Mouse (Mus musculus) layer of hippocampus, adult 9-10 months (tissue): ENCODE data around the gene Fbxl17.

Experiments
- DNase-seq: peaks from one replicate; pipeline ENCODE4 v3.0.0; 2022; ENCODE audit warnings: low spot score

The Fbxl17 gene

GRCm38 (mm10) chr17:63279144-63279543 is 220.7 kb downstream of the Fbxl17 start:
- no peak for DNase-seq

- no peak for DNase-seq
Observed at GRCm38 (mm10) chr17:63273353-63273752, 226.5 kb downstream of the Fbxl17 start.

- no peak for DNase-seq
Observed at GRCm38 (mm10) chr17:63272914-63273313, 226.9 kb downstream of the Fbxl17 start.

- DNase-seq, result no peak
Observed at GRCm38 (mm10) chr17:63271000-63271399, 228.8 kb downstream of the Fbxl17 start.

GRCm38 (mm10) chr17:63270513-63270912 is 229.3 kb downstream of the Fbxl17 start:
- no peak for DNase-seq

- no peak for DNase-seq
Observed at GRCm38 (mm10) chr17:63262674-63263073, 237.1 kb downstream of the Fbxl17 start.

- DNase-seq, result no peak
Observed at GRCm38 (mm10) chr17:63261508-63262141, 238.2 kb downstream of the Fbxl17 start.

GRCm38 (mm10) chr17:63259091-63259490 is 240.7 kb downstream of the Fbxl17 start:
- DNase-seq, result no peak

GRCm38 (mm10) chr17:63246144-63246619 is 253.6 kb downstream of the Fbxl17 start:
- no peak for DNase-seq

- DNase-seq, result no peak
Observed at GRCm38 (mm10) chr17:63245472-63245871, 254.3 kb downstream of the Fbxl17 start.

- no peak for DNase-seq
Observed at GRCm38 (mm10) chr17:63242761-63243160, 257.1 kb downstream of the Fbxl17 start.

GRCm38 (mm10) chr17:63240731-63241106 is 259.1 kb downstream of the Fbxl17 start:
- no peak for DNase-seq

- no peak for DNase-seq
Observed at GRCm38 (mm10) chr17:63240021-63240730, 259.6 kb downstream of the Fbxl17 start.

- DNase-seq, result no peak
Observed at GRCm38 (mm10) chr17:63236846-63237245, 263.0 kb downstream of the Fbxl17 start.

- DNase-seq, result no peak
Observed at GRCm38 (mm10) chr17:63236221-63236620, 263.6 kb downstream of the Fbxl17 start.

GRCm38 (mm10) chr17:63235821-63236220 is 264.0 kb downstream of the Fbxl17 start:
- DNase-seq, result no peak

- no peak for DNase-seq
Observed at GRCm38 (mm10) chr17:63229111-63229510, 270.7 kb downstream of the Fbxl17 start.

- no peak for DNase-seq
Observed at GRCm38 (mm10) chr17:63226380-63226779, 273.4 kb downstream of the Fbxl17 start.

- no peak for DNase-seq
Observed at GRCm38 (mm10) chr17:63225959-63226358, 273.9 kb downstream of the Fbxl17 start.

GRCm38 (mm10) chr17:63223675-63224074 is 276.1 kb downstream of the Fbxl17 start:
- DNase-seq, result no peak

GRCm38 (mm10) chr17:63221632-63222031 is 278.2 kb downstream of the Fbxl17 start:
- DNase-seq, result no peak

- no peak for DNase-seq
Observed at GRCm38 (mm10) chr17:63220821-63221220, 279.0 kb downstream of the Fbxl17 start.

- no peak for DNase-seq
Observed at GRCm38 (mm10) chr17:63217016-63217415, 282.8 kb downstream of the Fbxl17 start.

GRCm38 (mm10) chr17:63212018-63212417 is 287.8 kb downstream of the Fbxl17 start:
- no peak for DNase-seq
